Mouse (Mus musculus) G1E (cell line): Measurements from ENCODE around the gene Dhcr24. TPM values are rescaled to one million over a fixed set of nuclear protein-coding genes. Genes with fewer than 3 reads are reported as not detected.
A peak's percentile ranks its signal among the peaks of the same experiment; 100 is the strongest.

Experiments used
- ATAC-seq: 2 replicates; pipeline ENCODE4 v1.8.0; 2016; ENCODE audit warnings: mild to moderate bottlenecking; ENCODE audit not compliant: insufficient number of reproducible peaks, poor library complexity, low FRiP score, severe bottlenecking; ENCODE audit errors: extremely low read depth
- DNase-seq: peaks from one replicate; pipeline ENCODE4 v3.0.0; 2012; ENCODE audit warnings: low spot score
- H3K27me3 ChIP-seq: 2 replicates; pipeline ENCODE4 v1.6.1; 2012; ENCODE audit warnings: mild to moderate bottlenecking, low read length, inconsistent platforms; ENCODE audit not compliant: insufficient read depth
- H3K36me3 ChIP-seq: replicated peaks from 2 replicates; pipeline ENCODE3; 2012; ENCODE audit warnings: mild to moderate bottlenecking, inconsistent platforms
- H3K4me1 ChIP-seq: 2 replicates; pipeline ENCODE4 v1.6.1; 2012; ENCODE audit warnings: low read depth, low read length, inconsistent platforms, mixed read lengths; ENCODE audit not compliant: insufficient read depth
- H3K4me3 ChIP-seq: 2 replicates; pipeline ENCODE4 v1.5.1; 2012; ENCODE audit warnings: low read depth, mild to moderate bottlenecking, inconsistent platforms, low read length, moderate library complexity, mixed read lengths
- H3K9me3 ChIP-seq: replicated peaks from 2 replicates; pipeline ENCODE4 v1.6.1; 2012; ENCODE audit warnings: inconsistent platforms
- CTCF ChIP-seq: IDR thresholded peaks from 2 replicates; pipeline ENCODE4 v1.5.1; 2012; ENCODE audit warnings: low read depth, low read length, inconsistent platforms, mixed read lengths
- GATA1 ChIP-seq: IDR thresholded peaks from 2 replicates; pipeline ENCODE4 v1.6.1; 2012; ENCODE audit warnings: borderline replicate concordance, low read length, inconsistent platforms, mixed read lengths
- GATA2 ChIP-seq: IDR thresholded peaks from 2 replicates; pipeline ENCODE4 v1.6.1; 2012; ENCODE audit warnings: low read depth, low read length, inconsistent platforms, borderline replicate concordance
- POLR2AphosphoS5 ChIP-seq: IDR thresholded peaks from 2 replicates; pipeline ENCODE4 v1.6.1; 2012; ENCODE audit warnings: low read depth, low read length, inconsistent platforms; ENCODE audit not compliant: insufficient replicate concordance
- TAL1 ChIP-seq: conservative IDR thresholded peaks from 2 replicates; pipeline ENCODE4 v1.6.1; 2012; ENCODE audit warnings: low read depth, low read length, inconsistent platforms, mixed read lengths
- polyA plus RNA-seq: library from polyadenylated mRNA; stranded (reverse); fragments of >175 nt; gene quantifications from 2 replicates; pipeline ENCODE4 v1.2.3, GENCODE M21; 2012
- total RNA-seq, 2 experiments: library from RNA; stranded (forward) in 1 of 2; stranded (reverse) in 1 of 2; fragments of 200-1000 nt in 1 of 2; fragments of >200 nt in 1 of 2; fragmentation: Nextera tagmentation in 1 of 2; gene quantifications; 2 replicates each; pipeline ENCODE4 v1.2.3; 2014 to 2017

Dhcr24 gene
- total and polyA plus RNA-seq, 3 experiments, result 15.4 to 43.4 (median 33.2) TPM

GRCm38 (mm10) chr4:106529375-106530112 is 31.3 kb upstream of the Dhcr24 start:
- peaks cover 6% of the 10 kb centered on the region; the same call in 1 of the 2 replicates for H3K4me1 ChIP-seq
- H3K4me3 ChIP-seq, result no peak overlapping the region; the same call in 1 of the 2 replicates
- H3K9me3 ChIP-seq, result no peaks in the 10 kb centered on the region
- DNase-seq (peak; percentile 67), ATAC-seq (peak; percentile 62; the same call in 1 of the 2 replicates)
- no peaks in the 10 kb centered on the region for H3K36me3 ChIP-seq
- H3K27me3 ChIP-seq, result peaks cover 16% of the 10 kb centered on the region; the same call in 1 of the 2 replicates
- peak; percentile 90 for TF ChIP-seq CTCF
- no peak for TF ChIP-seq GATA1
- no peak for TF ChIP-seq POLR2AphosphoS5

- ATAC-seq, result no peak
- H3K9me3 ChIP-seq, result no peaks in the 10 kb centered on the region
- no peak overlapping the region for H3K4me3 ChIP-seq
- DNase-seq, result no peak
- H3K36me3 ChIP-seq, result no peaks in the 10 kb centered on the region
- TF ChIP-seq CTCF (no peak), POLR2AphosphoS5 (no peak), GATA2 (no peak), GATA1 (no peak), TAL1 (no peak)
- H3K4me1 ChIP-seq, result peaks cover 6% of the 10 kb centered on the region; the same call in 1 of the 2 replicates
- H3K27me3 ChIP-seq, result peaks cover 17% of the 10 kb centered on the region; the same call in 1 of the 2 replicates
These were observed 30.7 kb upstream of the Dhcr24 start for GRCm38 (mm10) chr4:106530113-106530482.

- Histone ChIP-seq H3K36me3 (no peaks in the 10 kb centered on the region), H3K27me3 (peaks cover 25% of the 10 kb centered on the region), H3K9me3 (no peaks in the 10 kb centered on the region), H3K4me1 (peaks cover 6% of the 10 kb centered on the region; the same call in 1 of the 2 replicates), H3K4me3 (no peak overlapping the region)
- no peak for TF ChIP-seq CTCF
- TF ChIP-seq POLR2AphosphoS5, result no peak
- TF ChIP-seq TAL1, result no peak
- TF ChIP-seq GATA2, result no peak
- TF ChIP-seq GATA1, result no peak
- ATAC-seq (no peak), DNase-seq (no peak)
These were observed 27.3 kb upstream of the Dhcr24 start for GRCm38 (mm10) chr4:106533421-106534080.

- TF ChIP-seq GATA2 (no peak), GATA1 (no peak), POLR2AphosphoS5 (no peak), CTCF (no peak), TAL1 (no peak)
- H3K4me1 ChIP-seq, result peaks cover 6% of the 10 kb centered on the region; the same call in 1 of the 2 replicates
- peaks cover 28% of the 10 kb centered on the region for H3K27me3 ChIP-seq
- H3K9me3 ChIP-seq, result no peaks in the 10 kb centered on the region
- no peaks in the 10 kb centered on the region for H3K36me3 ChIP-seq
- H3K4me3 ChIP-seq, result no peak overlapping the region
- ATAC-seq (no peak), DNase-seq (no peak)
These were observed 26.6 kb upstream of the Dhcr24 start for GRCm38 (mm10) chr4:106534256-106534655.

- Histone ChIP-seq H3K4me3 (no peak overlapping the region), H3K27me3 (peaks cover 44% of the 10 kb centered on the region), H3K36me3 (no peaks in the 10 kb centered on the region), H3K9me3 (no peaks in the 10 kb centered on the region), H3K4me1 (no peaks in the 10 kb centered on the region)
- no peak for TF ChIP-seq POLR2AphosphoS5
- no peak for TF ChIP-seq TAL1
- TF ChIP-seq CTCF, result no peak
- no peak for TF ChIP-seq GATA2
- no peak for TF ChIP-seq GATA1
- no peak for DNase-seq
- ATAC-seq, result no peak
These were observed 21.1 kb upstream of the Dhcr24 start for GRCm38 (mm10) chr4:106539756-106540155.

GRCm38 (mm10) chr4:106541491-106541890 is 19.3 kb upstream of the Dhcr24 start:
- H3K4me3 ChIP-seq, result no peak overlapping the region
- ATAC-seq (no peak), DNase-seq (no peak)
- no peaks in the 10 kb centered on the region for H3K4me1 ChIP-seq
- no peaks in the 10 kb centered on the region for H3K36me3 ChIP-seq
- no peaks in the 10 kb centered on the region for H3K9me3 ChIP-seq
- TF ChIP-seq TAL1, result no peak
- TF ChIP-seq GATA2, result no peak
- no peak for TF ChIP-seq CTCF
- TF ChIP-seq GATA1, result no peak
- no peak for TF ChIP-seq POLR2AphosphoS5
- peaks cover 51% of the 10 kb centered on the region for H3K27me3 ChIP-seq
